Mouse (Mus musculus) cerebellum, adult 8-10 months (tissue): ENCODE data around the gene Ooep.
"Not testable (repeated sequence)": the region's sequence is repeated elsewhere in the genome, so short reads cannot be mapped to it uniquely, and the experiment has no call there.

Source experiments
- DNase-seq: peaks from one replicate; pipeline ENCODE4 v3.0.0; 2022

Ooep gene

DNA sequence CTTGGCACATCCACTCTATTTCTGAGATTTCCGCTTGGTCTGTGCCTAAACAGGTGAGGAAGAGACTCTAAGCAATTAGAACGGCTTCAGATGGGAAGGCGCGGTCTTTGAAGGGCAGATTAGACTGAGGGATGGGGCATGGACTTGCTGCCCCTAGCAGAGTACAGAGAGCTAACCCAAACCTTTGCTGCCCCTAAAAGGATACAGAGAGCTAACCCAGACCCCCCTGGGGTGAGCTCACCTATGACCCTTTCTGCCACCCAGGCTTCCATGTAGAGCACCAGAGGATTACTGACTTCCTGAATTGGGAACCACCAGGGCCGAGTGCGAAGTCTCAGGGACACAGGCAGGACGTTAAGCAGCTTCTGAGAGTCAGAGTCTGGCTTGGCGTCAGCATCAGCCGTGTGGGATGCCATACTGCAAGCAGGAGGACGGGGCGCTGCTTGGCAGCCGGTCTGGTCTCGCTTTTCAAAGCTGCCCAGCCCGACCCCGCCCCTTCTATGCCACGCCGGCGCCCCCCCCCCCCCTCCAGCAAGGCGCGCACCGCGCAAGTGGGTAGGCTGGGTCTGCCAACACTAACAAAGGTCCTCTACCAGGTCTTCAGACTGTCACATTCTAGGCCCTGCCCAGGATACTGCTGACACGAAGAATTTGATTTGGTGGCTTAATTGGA lies at the start of gene Ooep:
Gene Ooep (minus strand): TSS at position 613 of the 673 bp plus-strand sequence.
- DNase-seq = no peak

DNA sequence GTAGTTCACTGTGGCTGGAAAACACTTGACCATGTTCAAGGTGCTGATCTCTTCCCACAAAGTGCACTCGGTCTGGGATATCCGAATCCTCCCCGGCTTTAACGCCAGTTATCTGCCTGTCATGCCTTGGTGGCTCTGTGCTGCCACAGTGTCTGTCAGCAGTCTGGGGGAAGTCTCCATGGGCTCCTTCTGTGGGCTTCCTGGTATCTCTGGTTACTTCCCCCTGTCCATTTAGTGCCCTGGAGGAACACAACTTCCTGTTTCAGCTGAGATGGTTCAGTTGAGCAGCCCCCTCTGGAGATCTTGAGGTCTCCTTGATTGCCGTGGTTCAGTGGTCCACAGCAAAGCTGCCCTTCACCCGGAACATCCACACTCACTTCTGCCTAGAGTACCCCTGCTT lies 49.7 kb upstream of the Ooep start:
- no peak for DNase-seq

DNA sequence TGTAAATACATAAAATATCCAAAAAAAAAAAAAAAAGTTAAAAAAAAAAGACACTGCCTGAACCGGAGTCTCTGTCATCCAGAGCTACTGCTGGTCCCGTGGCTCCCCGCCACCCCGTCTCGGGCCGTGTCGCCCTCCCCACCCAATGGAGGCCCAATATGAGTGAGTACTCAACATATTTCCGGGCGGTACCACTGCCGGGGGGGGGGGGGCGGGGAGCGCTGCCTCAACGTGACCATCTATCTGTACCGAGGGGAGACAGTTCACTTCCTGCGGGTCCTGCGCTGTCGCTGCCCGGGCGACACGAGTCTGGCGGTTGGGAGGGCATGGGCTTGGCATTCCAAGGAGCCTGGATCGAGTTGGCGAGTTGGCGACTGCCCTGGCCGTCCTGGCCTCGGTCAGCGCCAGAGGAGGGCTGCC lies 48.8 kb upstream of the Ooep start:
- DNase-seq = no peak

DNA sequence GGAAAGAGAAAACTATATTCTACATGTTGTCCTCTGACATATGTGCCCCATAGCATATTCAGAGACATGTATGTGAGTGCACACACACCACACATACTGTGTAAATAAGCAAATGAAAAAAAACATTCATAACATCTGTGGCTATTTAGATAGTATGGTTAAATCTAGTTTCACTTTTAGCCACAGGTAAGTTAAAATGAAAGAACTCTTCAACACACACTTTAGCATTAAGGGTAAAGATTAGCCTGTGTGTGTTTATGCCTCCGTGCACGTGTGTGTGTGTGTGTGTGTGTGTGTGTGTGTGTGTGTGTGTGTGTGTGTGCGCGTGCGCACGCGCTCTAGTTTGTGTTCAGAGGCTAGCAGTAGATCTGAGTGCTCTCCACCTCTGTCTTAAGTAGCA lies 23.1 kb upstream of the Ooep start:
- DNase-seq = no peak

DNA sequence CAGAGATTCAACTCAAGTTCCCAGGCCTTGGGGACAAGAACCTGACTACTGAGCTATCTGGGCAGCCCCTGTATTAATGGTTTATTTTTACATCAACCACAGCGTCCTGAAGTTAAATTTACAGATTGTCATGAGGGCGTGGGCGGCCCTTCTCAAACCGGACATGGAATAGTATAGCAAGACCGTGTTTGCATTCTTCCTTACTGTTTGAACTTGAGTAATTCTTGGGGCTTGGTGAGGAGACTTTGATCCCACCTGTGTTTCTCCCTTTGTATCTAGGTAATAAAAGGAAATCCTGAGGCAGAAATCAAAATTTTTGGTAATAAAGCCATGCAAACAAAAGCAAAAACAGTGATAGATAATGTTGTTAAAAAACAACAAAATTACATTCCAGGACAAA lies 22.0 kb upstream of the Ooep start:
- no peak for DNase-seq

DNA sequence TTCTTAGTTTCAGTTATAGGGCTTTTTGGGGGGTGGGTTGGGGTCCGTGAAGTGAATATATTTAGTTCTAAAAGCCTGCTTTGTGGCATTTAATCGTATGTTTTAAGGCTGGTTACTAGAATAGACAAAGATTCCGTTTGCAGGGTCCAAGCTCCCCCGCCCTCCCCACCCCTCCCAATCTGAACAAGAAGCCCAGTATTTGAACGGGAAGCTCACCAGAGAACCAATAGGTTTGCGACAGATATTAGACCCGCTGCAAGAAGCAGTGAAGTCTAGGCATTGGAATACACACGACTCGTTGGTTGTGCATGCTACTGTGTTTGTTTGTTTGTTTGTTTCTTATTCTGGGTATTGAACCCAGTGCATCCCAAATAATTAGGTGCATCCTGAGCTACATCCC lies 18.0 kb upstream of the Ooep start:
- no peak for DNase-seq

DNA sequence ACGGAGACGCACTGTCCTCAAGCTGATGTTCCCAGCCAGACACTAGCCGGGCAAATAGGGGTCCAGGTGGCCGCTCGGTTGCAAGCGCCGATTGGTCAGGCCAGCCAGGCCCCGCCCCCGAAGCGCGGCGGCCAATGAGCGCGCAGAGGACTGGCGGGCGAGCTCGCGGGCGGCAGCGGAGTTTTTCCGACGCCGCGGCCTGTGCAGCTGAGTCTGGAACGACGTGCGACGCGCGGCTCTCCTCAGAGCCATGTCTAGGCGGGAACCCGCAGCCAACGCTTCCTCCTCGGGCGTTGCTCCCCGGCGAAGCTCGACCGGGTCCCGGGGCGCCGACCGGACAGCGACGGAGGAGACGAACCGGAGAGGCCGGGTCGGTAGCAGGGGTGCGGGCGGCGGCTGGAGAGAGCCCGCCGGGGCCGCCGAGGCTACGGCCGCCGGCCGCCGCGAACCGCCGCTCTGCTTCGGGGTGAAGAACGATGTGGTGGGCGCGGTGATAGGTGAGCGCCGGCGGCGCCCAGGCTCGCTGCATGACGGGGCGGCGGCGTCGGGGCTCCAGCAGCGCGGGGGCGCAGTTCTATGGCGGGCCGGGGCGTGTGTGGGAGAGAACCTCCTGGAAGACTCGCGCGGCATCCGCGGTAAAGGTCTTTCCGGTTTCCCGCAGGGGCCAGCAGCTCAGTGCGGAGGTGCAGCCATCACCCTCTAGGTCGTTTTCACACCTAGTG lies 17.3 kb upstream of the Ooep start, which contains the start of gene Ddx43:
Gene Ddx43 (plus strand): TSS at position 148 of the 722 bp plus-strand sequence.
- DNase-seq = no peak

DNA sequence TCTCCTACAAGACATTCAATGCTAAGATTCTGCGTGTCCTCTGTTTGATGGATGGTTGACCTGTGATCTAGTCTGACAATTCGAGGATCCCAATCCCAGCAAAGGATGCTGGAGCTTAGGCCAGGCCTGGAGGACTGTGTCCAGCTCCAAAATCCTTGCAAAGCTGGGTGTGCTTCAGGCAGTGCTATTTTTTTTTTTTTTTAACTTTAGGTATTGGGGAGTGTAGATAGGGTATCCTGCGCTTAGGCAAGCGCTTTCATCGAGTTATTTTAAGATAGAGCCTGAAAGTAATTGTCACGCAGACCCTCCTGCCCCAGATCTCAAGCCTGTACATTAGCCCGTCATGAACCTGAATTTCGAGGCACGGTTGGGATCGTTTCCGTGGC lies 16.7 kb upstream of the Ooep start:
- no peak for DNase-seq

DNA sequence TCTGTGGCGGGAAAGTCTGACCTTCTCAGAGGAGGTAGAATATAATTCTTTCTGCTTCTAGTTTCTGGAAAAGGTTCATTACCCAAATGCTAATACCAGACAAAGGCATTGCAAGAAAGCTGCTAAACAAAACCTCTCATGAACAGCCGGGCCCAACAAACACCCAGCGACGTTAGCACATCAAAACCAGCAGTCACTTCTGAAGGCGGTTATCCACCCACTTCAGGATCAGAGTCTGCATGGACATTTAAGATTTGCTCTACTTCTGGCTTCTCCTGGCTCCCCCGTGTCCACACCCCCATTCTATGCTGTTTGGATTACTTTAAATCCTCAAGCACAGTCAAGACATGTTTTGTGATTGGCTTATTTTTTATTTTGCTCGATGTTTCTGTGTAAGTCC lies 16.1 kb upstream of the Ooep start:
- DNase-seq = no peak

DNA sequence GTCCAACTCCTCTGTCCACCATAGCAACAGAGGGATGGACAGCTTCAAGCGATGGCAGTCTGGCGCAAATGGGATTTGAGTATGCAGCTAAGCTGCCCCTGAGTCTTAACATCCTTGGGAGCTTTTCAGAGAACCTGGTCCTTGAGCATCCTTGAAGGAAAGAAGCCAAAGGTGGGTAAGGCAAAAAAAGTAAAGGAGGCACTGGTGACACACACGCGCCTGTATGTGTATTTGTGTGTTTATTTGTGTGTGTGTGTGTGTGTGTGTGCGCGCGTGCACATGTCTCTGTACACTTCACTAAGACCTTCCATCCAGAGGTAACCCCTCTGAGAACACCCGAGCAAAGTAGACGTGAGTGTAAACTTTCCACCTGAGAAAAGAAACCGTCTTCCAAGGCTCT lies 15.2 kb upstream of the Ooep start:
- no peak for DNase-seq

DNA sequence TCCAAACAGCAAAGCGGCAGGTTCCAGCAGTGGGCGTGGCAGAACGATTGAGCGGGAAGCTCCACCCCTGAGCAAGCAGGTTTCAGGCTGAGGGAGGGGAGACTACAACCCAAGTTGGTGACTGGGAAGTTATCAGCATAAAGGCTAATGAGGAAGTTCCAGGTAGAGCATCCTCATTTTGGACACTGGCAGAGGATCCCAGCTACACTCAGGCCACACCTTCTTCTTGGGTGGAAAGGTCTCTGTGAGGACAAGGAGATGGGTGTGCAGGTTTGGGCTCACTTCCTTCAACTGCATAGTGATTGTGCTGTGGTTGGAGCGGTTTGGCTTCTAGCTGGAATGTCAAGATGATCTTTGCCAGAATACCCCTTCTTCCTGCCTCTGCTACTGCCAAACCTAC lies 11.5 kb upstream of the Ooep start:
- DNase-seq = no peak

DNA sequence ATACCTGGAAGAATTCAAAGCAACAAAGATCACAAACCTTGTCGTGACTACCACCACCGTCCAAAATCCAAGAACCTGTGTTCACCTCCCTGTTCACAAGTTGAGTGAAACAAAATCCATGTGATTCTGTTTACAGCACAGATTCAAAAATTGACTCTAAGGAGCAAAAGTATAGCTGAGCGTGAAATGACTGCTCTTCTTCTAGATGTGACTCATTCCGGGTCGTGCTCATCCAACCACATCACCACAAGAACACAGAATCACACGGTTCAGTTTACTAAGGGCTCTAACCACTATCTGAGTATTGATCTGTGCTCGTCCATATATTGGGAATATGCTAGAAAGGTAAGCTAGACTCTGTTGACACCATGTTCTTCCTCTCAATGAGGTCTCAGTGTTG lies 8.4 kb upstream of the Ooep start:
- no peak for DNase-seq

DNA sequence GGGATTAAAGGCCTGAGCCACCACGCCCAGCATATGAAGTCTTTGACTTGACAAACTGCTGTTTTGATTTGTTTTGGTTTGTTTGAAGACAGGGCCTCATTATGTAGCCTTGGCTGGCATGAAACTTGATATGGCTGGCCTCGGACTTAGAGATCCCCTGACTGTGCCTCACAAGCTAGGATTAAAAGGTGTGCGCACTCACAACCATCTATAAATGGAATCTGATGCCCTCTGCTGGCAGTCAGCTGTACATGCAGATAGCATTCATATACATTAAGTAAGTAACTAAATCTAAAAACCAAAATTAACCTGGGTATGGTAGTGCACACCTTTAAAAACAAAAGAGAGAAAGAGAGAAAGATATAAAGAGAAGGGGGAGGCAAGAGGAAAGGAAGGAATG lies 7.4 kb upstream of the Ooep start:
- DNase-seq = no peak

DNA sequence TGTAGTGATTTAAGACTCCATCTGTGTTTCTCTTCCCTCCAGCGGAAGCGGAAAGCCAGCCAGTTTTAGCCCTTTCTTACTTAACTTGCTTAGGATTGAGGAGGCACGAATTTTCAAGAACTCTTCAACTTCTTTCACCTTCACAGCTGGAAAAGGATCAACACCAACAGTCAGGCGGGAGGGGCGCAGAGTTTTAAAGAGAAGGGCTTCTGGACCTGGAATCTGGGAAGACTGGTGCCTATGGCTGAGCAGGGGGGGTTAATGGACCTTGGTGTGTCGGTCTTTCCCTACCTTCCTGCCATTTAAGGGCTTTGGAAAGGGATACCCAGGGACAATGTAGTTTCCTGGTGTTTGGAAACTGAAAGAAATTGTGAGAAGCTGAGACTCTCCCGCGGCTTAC lies 979 bp downstream of the Ooep start:
- no peak for DNase-seq

DNA sequence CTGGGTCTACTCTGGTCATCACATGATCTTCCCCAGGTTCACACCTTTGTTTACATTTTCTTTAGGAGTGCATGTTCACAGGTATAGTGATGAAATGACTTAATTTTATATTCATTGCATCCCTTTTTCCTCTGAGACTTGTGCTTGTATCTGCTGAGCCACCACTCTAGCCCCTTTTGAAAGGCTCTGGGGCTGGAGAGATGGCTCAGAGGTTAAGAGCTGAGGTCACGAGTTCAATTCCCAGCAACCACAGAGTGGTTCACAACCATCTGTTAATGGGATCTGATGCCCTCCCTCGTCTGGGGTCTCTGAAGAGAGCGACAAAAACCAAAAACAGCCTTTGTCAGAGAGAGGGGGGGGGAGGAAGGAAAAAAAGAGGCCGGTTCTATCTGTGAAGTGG lies 3.0 kb downstream of the Ooep start:
- no peak for DNase-seq

DNA sequence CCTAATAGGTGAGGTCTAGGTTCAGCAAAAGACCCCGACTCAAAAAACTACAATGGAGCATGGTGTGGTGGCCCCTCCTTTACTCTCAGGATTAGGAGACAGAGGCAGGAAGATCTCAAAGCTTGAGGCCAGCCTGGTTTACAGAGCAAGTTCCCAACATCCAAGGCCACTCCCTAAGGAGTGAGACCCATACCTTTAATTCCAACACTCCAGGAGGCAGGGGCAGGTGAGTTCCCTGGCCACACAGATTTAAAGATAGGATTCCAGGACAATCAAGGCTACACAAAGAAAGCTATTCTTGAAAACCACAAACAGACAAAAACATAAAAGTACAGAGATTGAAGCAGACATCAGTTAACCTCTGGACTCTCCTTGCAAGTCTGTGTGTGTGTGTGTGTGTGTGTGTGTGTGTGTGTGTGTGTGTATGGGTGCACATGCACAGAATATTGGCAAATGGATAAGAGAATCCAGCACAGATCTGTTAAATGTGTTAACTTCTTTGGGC lies 3.6 kb downstream of the Ooep start:
- no peak for DNase-seq

DNA sequence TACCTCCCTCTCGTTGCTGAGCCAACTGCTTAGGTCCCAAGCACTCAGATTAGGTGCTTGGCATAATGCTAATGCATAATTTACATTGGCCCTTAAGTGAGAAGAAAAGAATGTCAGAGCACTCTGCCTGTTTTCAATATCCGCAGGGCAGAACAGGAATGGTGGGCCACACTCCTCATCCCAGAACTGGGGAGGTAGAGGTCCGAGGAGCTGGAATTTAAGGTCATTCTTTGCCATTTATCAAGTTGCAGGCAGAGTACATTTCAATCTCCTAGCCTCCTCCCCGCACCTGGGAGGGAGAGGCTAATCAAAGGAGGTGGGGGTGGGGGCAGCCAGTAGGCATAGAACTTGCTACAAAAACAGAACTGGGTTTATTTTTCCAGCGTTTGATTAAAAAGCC lies 4.1 kb downstream of the Ooep start:
- DNase-seq = no peak

DNA sequence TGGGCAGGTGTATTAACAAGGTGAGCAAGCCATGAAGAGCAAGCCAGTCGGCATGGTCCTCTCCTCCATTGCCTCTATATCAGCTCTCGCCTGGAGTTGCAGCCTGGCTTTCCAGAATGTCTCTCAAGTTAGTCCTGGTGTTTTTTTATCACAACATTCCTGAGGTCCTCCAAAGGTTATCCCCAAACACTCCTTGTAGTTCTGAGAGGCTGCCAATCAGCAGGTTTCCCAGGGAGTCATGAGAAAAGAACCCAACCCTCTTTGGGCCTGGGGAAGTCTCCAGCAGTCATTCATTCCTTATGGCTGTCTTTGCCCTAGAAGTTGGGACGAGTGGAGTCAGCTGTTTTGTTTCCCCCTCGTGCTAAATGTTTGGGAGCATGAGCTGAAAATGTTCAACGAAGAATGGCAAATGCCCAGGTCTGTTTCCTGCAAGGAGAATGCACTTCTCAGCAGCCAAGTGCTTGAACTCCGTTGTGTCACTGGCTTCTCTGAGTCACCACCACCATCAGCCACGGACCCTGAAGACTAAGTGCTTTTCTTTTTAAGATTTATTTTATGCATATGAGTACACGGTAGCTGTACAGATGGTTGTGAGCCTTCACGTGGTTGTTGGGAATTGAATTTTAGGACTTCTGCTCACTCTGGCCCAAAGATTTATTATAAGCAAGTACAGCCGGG lies 5.6 kb downstream of the Ooep start:
- no peak for DNase-seq

DNA sequence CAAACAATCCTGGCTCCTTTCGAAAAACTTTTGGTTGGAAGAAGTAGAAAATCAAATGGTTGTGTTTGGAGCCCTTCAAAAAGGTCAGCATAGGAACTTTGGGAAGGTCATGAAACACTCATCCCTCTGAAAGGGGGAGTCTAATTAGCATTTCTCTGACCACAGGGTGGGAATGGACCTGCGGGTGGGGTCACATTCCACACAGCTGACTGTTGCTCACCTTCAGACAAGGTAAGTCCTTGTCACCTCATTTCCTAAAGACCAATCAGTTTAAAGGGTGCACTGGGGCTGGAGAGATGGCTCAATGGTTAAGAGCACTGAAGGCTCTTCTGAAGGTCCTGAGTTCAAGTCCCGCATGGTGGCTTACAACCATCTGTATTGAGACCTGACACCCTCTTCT lies 7.1 kb downstream of the Ooep start:
- no peak for DNase-seq

DNA sequence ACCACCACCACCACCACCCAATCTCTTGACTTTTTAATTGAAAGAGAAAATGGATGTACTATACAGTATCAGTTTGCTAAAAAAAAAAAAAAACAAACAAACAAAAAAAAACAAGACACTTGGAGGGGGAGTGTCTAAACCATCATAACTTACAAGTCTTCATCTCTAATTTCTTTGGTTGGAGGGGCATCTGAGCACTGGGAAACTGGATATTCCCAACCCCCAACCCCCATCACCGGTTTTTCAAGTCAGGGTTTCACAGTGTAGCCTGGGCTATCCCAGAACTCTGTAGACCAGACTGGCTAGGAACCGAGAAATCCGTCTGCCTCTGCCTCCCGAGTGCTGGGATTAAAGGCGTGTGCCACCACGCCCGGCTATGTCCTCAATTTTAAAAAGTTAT lies 8.7 kb downstream of the Ooep start:
- DNase-seq = no peak

DNA sequence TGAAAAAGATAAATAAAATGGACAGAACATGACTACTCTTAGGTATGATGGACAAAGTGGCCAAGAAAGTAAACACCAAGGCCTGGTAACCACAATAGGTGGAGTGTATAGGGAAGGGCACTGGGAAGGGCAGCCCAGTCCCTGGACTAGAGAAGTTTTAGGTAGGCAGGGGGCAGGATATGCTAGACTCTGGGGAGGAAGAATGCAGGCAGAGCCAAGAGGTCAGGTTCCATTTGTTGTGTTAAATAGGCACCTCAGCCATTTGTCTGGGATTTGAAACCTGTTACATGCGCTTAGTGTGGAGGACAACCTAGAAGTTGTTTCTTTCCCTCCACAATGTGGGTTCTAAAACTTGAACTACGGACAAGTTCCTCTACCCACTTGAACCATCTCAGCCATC lies 9.2 kb downstream of the Ooep start:
- DNase-seq = no peak

DNA sequence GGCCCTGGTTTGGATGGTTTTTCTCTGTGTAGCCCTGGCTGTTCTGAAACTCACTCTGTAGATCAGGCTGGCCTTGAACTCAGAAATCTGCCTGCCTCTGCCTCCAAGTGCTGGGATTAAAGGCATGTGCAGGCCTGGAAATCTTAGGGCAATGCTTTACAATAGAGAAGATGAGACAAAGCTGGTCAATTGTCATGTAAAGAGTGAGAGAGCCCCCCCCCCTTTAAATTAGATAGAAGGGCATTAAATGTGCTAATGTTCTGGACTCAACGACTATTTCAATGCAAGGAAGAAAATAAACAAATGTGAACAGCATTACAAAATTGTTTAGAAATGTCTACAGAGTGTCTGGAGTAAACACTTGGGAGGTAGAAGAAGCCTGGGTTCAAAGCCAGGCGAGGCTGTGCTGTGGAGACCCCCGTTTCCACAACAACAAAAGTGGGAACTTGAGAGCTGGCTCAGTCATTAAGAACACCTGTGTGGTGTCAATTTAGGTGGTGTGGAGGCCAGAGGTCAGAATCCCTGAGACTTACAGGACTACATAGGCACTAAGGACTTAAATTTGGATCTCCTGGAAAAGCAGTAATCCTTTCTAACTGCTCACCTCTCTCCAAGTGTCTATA lies 9.7 kb downstream of the Ooep start:
- DNase-seq = no peak

DNA sequence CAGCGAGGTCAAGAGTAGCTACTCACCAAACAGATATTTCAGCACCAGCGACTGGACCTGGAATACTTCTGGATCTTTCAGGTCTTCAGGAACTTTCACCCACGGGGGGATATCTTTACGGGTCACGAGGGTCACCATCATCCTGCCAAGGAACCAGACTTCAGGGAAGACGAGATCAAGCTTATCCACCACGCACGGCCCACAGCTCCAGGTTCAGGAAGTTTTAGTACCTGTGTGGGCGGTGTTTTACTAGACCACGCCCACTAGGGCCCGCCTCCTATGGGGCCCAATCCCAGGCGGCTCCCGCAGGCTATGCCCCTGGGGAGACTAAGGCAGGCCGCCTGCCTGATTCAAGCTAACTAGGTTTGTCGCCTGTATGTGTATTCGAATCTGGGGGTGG lies 10.6 kb downstream of the Ooep start, which contains the start of gene Dppa5a:
Gene Dppa5a (minus strand): TSS at position 219 of the 400 bp plus-strand sequence.
- DNase-seq = not testable (repeated sequence)
